15 mouse cellular contexts compared by ENCODE assay signal in genomic region chr6:99953980-99954776, GRCm38 (mm10).
DNase-seq lines count a peak whose midpoint lies in the region; ATAC-seq and TF ChIP-seq lines count a peak whose summit lies in the region.
"Had no signal": no experiment of that assay in that cellular context is flagged by ENCODE, and none has a peak within 500 bp of the region (broad histone marks: within the 10 kb centered on the region; RNA-seq: fewer than 3 reads in every experiment).

No protein-coding gene starts in this region.

- 42% methylated on average over 11 of the region's 11 CpGs for WGBS in heart, postnatal 0 days
- WGBS in forebrain, embryonic 12.5 days: 47% methylated on average over 11 of the region's 11 CpGs
- 51% methylated on average over 11 of the region's 11 CpGs for WGBS in hindbrain, embryonic 14.5 days
- 22% methylated on average over 11 of the region's 11 CpGs for WGBS in midbrain, embryonic 15.5 days

- no peaks in the 10 kb centered on the region for H3K9me3 ChIP-seq in heart, postnatal 0 days (replicated peaks; ENCODE audit: control insufficient read depth, low read length)
- H3K9me3 ChIP-seq in forebrain, embryonic 12.5 days: no peaks in the 10 kb centered on the region
- no peaks in the 10 kb centered on the region for H3K9me3 ChIP-seq in hindbrain, embryonic 14.5 days (ENCODE audit: control insufficient read depth, low read length)
- H3K9me3 ChIP-seq in midbrain, embryonic 15.5 days: no peaks in the 10 kb centered on the region

- DNase-seq in heart, postnatal 0 days (ENCODE audit: low spot score): no peak
- no peak for DNase-seq in heart, postnatal 36 days
- DNase-seq in hindbrain, embryonic 14.5 days (ENCODE audit: low spot score): peak; percentile 57
- DNase-seq in right cerebral cortex, postnatal 4 days: no peak
- DNase-seq in layer of hippocampus, postnatal 14 days (ENCODE audit: low spot score in 2 of 2): no peak
- DNase-seq: cerebellum, adult 2 months; heart, postnatal 14 days had no signal

- H3K4me1 ChIP-seq in heart, postnatal 0 days (ENCODE audit: control insufficient read depth, insufficient read depth): peaks cover 18% of the 10 kb centered on the region
- peaks cover 17% of the 10 kb centered on the region for H3K4me1 ChIP-seq in forebrain, embryonic 12.5 days
- H3K4me1 ChIP-seq in hindbrain, embryonic 14.5 days (replicated peaks; ENCODE audit: control insufficient read depth, insufficient read depth, low read length): peaks cover 16% of the 10 kb centered on the region; the same call in 1 of the 2 replicates
- H3K4me1 ChIP-seq in midbrain, embryonic 15.5 days: peaks cover 16% of the 10 kb centered on the region

- peak; percentile 60 for ATAC-seq in heart, postnatal 0 days (ENCODE audit: insufficient read depth, low read depth)
- ATAC-seq in forebrain, embryonic 12.5 days (ENCODE audit: low FRiP score): peak; percentile 63; the same call in 1 of the 2 replicates
- peak; percentile 40; the same call in 1 of the 2 replicates for ATAC-seq in hindbrain, embryonic 14.5 days (ENCODE audit: low FRiP score)
- ATAC-seq in midbrain, embryonic 15.5 days (replicated peaks): peak; percentile 79
- ATAC-seq: intestine, postnatal 0 days had no signal

- H3K27ac ChIP-seq in heart, postnatal 0 days (ENCODE audit: low read depth): 0 out of 2 replicates have a peak overlapping the region, but pooled peaks have one; percentile 0
- H3K27ac ChIP-seq in forebrain, embryonic 12.5 days: 0 out of 2 replicates have a peak overlapping the region, but pooled peaks have one; percentile 13
- peak overlapping the region; percentile 7 for H3K27ac ChIP-seq in hindbrain, embryonic 14.5 days
- H3K27ac ChIP-seq in midbrain, embryonic 15.5 days: peak overlapping the region; percentile 73
- H3K27ac ChIP-seq: kidney, postnatal 0 days; layer of hippocampus, adult 2 months; left cerebral cortex, adult 2 months; macrophage had no signal

- H3K36me3 ChIP-seq in heart, postnatal 0 days (replicated peaks; ENCODE audit: control insufficient read depth, insufficient read depth, low read length): no peaks in the 10 kb centered on the region
- H3K36me3 ChIP-seq in forebrain, embryonic 12.5 days (replicated peaks): no peaks in the 10 kb centered on the region
- no peaks in the 10 kb centered on the region for H3K36me3 ChIP-seq in hindbrain, embryonic 14.5 days (replicated peaks; ENCODE audit: control insufficient read depth, insufficient read depth)
- no peaks in the 10 kb centered on the region for H3K36me3 ChIP-seq in midbrain, embryonic 15.5 days (replicated peaks)
- H3K36me3 ChIP-seq: G1E had no signal

- no peak overlapping the region for H3K4me3 ChIP-seq in heart, postnatal 0 days (ENCODE audit: low read depth, low read length)
- no peak overlapping the region for H3K4me3 ChIP-seq in forebrain, embryonic 12.5 days (replicated peaks)
- no peak overlapping the region for H3K4me3 ChIP-seq in hindbrain, embryonic 14.5 days (replicated peaks; ENCODE audit: low read length)
- H3K4me3 ChIP-seq in midbrain, embryonic 15.5 days: no peak overlapping the region
- H3K4me3 ChIP-seq: layer of hippocampus, adult 2 months; left cerebral cortex, adult 2 months had no signal

- intact Hi-C loops in heart, postnatal 36 days (cut with DNase I): no loop called here

- H3K9ac ChIP-seq in heart, postnatal 0 days (replicated peaks; ENCODE audit: low read depth, low read length): no peak overlapping the region
- no peak overlapping the region for H3K9ac ChIP-seq in forebrain, embryonic 12.5 days
- H3K9ac ChIP-seq in hindbrain, embryonic 14.5 days: no peak overlapping the region
- H3K9ac ChIP-seq in midbrain, embryonic 15.5 days: no peak overlapping the region

- TF ChIP-seq EP300 in heart, postnatal 0 days (IDR thresholded peaks at IDR 0.05; ENCODE audit: low read depth): no peak

- H3K4me2 ChIP-seq in heart, postnatal 0 days (ENCODE audit: low read depth, low read length): no peak overlapping the region
- H3K4me2 ChIP-seq in forebrain, embryonic 12.5 days: no peak overlapping the region
- no peak overlapping the region for H3K4me2 ChIP-seq in hindbrain, embryonic 14.5 days (replicated peaks)
- no peak overlapping the region for H3K4me2 ChIP-seq in midbrain, embryonic 15.5 days

- TF ChIP-seq CTCF in heart, postnatal 0 days (IDR thresholded peaks at IDR 0.05; ENCODE audit: low read depth): no peak

- H3K27me3 ChIP-seq in heart, postnatal 0 days (ENCODE audit: control insufficient read depth, insufficient read depth, low read length): peaks cover 4% of the 10 kb centered on the region
- no peaks in the 10 kb centered on the region; the same call in 1 of the 2 replicates for H3K27me3 ChIP-seq in forebrain, embryonic 12.5 days
- H3K27me3 ChIP-seq in hindbrain, embryonic 14.5 days (ENCODE audit: control insufficient read depth, insufficient read depth, low read length): no peaks in the 10 kb centered on the region
- H3K27me3 ChIP-seq in midbrain, embryonic 15.5 days (replicated peaks): no peaks in the 10 kb centered on the region

Comparison
In these comparisons a context has a peak if more than half of its experiments do, and no peak if none do; other contexts are left out.
1. H3K27ac ChIP-seq: peak in every context shown above with its lines; median percentile 73 in midbrain, embryonic 15.5 days; 13 in forebrain, embryonic 12.5 days; 7 in hindbrain, embryonic 14.5 days; 0 in heart, postnatal 0 days.